Mouse (Mus musculus) T-cell, adult 2 months (primary cell): ENCODE results near the gene Kat7.

Experiments used
- DNase-seq: peaks from one replicate; pipeline ENCODE4 v3.0.0; 2022; ENCODE audit warnings: low spot score

Gene Kat7

DNA sequence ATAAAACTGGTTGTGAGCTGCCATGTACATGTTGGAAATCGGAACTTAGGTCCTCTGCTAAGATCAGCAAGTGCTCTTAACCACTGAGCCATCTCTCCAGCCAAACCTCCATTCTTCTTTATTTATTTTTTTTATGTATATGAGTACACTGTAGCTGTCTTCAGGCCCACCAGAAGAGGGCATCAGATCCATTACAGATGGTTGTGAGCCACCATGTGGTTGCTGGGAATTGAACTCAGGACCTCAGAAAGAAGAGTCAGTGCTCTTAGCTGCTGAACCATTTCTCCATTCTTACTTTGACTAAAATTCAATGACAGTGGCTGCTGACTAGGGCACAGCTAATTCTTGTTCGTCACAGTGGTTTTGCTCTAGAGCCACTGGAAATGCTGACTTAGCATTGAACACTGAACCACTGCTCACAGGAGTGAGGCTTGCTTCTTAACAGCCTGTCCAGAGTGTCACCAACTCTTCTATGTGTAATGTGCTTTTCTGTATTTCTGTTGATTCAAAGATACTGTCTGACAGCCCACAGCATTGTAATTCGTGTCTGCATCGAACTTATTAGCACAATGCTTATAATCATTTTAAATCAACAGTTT is 30.9 kb downstream of the Kat7 start:
- no peak for DNase-seq

DNA sequence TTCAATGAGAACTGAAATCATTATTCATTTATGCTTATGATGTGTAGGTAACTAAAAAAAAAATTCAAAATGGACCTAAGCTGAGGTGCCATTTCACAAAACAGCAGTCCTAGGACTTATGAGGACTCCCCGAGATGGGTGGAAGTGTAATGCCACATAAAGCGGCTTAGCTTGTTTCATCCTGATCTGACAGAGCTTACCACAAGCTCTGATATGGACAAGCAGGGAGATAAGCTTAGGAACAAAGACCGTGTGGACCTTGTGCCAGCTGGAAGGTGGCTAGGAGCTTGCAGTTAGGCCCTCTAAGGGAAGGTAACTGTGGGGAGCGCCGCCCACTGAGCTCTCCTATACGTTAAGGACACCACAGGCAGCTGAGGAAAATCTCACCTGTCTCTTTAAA is 34.0 kb downstream of the Kat7 start:
- no peak for DNase-seq

DNA sequence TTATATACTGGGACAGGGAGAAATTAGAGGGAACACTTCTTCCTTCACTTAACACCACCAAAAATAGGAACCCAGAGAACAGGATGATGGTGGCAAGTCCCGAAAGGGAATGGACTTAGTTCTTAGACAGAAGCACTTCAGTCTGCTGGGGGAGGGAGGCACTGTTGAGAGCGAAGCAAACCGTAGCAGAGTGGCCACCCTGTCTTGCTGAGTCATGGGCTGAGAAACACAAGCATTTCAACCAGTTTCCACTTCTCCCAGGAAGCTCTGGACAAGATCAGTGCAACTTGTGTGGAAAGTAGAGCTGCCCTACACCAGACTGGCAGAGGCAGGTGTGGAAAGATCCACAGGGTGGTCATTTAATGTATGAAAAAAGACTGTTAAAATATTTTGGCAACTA is 35.4 kb downstream of the Kat7 start:
- DNase-seq, result no peak

DNA sequence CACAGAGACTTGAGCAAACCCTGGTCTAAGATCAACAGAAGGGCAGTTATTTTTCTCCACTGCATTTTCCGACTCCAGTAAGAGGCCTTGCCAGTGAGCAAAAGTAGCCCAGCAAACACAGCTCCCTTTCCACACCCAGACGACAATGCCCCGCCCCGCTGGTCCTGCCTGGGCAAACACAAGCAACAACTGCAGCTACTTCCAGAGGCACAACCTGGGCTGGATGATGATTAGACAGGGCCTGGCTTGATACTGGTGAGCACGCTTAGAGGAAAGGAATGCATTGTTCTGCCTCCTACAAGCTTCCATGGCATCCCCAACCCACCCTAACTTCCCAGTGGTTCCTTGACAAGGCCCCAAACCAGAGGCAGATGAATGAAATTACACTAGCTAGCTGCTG is 36.4 kb downstream of the Kat7 start:
- no peak for DNase-seq

DNA sequence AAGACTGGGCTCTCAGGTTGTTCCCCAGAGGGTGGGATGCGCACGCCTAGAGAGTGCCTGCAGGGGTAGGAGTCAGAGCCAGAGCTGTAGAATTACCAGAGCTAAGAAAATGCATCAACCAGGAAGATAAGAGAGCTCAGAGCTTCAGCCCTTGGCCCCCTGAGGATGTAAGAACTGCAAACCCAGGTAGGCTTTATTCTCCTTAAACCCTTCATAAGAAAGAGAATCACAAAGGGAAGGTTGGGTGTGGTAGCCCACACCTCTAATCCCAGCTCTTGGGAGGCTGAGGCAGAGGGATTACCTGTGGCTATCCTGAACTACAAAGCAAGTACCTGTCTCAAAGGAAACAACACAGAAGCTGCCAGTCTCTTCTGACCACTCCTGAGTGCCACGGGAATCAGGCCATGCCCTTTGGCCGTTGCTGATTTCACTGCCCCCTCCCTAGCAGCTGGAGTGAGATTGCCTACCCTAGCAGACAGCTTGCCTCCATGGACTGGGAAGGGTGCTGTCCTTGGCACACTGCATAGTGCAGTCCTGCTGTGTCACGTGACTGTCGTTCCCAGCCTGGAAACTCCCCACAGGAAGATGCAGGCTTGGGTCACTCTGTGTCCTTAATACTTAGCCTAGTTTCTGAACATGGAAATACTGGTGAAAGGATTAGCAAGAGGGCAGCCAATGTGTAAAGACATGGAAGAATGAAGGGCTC is 43.4 kb downstream of the Kat7 start:
- DNase-seq, result no peak

DNA sequence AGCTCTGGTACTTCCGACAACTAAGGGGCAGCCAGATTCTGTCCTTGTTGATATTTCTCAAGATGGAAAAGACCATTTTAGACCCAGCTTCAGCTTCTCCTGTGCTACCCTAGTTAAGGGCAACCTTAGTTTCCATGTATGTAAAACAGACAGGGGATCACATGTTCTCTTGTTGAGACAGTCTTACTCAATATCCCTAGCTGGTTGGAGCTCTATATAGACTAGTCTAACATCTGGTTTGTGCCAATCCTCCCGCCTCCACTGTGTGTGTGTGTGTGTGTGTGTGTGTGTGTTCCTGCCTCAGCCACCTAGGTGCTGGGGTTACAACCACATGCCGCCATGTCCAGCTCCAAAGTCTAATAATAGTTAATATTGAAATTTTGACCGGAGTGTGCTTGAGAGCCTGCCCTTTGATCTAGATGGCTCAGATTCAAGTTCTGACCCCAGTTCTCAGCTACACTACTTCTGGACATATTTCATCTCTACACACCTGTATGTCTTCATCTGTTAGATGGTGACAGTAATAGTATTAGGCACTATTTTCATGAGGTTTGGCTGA is 45.5 kb downstream of the Kat7 start:
- DNase-seq, result no peak

DNA sequence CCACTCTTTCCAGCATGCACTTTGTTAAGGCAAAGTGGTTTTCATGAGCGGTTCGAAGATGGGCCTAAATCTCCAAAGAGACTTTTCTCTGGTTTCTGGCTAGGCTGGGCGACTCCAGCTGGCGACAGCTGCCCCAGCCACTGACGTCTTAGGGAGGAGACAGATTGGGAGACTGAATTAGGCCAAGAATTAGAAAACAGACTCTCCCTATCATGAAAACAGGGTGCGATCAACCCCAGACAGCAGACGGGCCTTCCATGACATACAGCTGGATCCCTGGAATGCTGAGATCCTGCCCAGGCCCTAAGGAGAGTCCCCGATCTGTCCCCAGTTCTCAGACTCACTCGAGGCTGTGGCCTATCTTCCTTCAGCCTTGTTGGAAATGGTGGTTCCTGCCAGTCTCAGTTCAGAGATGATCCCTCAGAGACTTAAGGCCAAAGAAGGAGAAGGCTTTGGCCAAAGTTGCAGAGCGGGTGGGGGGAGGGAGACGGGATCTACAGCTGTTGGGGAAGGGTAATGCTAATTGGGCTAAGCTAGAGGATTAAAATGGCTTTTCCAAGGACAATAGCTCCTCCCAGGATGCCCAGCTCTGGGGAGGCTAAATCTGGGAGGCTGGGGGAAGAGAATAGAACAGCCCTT is 46.1 kb downstream of the Kat7 start:
- DNase-seq, result no peak

DNA sequence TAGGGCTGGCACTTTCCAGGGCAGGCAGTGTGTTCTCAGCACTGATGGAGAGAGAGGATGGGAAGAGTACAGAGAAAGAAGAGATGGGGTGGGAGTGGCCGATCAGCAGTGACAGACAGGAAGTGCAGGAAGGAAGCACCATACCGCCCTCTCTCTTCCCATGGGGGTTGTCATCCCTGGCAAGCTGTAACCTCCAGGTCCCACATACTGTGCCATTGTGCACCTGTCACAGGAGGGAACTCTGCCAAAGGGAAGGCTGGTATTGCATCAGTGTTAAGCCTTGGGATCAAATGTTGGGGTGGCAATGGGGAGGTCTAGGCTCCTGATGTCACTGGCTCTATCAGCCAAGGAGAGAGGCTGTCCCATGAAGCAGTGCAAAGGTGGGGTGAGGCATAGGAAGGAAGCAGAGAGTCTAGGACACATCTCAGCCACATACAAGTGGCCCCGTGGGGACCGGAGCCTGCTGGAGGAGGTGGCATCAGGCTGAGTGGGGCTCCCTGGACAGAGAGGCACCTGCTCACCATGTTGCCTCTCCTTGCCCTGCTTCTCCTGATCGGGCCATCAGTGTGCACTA is 48.8 kb downstream of the Kat7 start, which contains the start of gene Tac4:
Gene Tac4 (plus strand): TSS at position 352 of the 574 bp plus-strand sequence.
- peak; percentile 27 for DNase-seq

DNA sequence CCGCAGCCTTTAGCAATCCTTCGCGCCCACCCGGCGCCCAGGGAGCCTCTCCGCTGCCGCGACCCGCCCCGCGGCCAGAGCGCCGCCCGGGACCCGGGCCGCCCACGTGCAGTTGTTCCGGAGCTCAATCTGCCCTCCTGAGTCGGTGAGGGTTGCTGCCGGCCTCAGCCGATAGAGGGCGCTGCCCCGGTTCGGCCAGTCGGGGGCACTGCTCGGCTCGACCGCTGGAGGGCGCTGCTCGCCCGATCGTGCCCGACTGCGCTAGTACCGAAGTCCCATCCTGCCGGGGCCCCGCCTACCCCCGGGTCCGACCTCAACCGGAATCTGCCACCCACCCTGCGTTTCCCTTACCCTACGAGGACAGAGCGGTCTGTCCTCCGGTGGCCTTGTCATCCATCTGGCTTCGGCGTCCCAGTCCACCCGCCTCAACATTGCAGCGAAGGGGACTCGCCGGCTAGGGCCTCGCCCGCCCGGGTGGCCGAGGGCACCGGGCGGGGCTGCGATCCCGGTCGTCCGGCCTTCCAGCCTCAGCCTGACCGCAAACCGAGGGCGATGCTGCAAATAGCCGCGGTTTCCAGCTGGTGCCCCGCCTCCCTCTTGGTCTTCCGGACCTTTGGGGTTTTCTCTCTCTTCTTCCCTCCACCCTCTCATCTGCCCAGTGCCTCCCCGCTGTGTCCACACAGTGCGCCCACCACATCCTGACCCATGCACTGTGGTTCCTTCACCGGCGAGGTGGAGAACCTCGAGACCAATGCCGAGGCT is 50.8 kb downstream of the Kat7 start:
- peak; percentile 93 for DNase-seq

DNA sequence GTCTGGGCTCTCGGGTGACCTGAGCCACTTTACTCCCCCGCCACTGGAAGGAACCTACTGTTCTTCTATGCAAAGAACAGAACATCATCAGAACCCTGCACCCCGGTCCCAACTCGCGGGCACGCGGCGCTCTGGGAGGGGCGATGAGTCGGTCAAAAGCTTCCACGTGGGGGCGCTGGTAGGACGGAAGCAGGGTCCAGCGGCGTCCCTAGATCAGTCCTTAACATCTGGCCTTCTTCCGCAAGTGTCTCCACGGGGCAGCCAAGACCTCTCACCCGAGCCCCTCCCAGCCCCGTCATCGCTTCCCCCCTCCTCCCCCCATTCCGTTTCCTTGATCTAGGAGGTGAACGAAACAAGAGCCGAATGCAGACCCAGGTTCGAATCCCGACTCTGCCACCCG is 51.6 kb downstream of the Kat7 start:
- DNase-seq, result peak; percentile 65

DNA sequence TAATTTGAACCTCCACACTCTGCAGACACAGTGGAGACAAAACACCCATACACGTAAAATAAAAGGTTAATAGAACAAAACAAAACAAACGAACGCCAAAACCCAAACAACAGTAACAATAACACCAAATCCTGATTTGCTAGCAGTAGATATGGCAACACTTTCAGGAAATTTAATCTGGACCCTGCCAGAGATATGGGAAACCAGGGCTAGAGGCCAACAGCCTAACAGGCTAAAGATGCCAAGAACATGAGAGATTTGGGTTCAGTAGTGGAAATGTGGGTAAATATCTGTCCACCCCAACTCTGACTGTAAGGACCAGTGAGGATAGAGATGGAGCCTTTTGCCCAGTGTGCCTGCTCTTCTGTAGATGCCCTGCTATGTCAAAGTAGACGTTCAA is 52.1 kb downstream of the Kat7 start:
- DNase-seq, result no peak

DNA sequence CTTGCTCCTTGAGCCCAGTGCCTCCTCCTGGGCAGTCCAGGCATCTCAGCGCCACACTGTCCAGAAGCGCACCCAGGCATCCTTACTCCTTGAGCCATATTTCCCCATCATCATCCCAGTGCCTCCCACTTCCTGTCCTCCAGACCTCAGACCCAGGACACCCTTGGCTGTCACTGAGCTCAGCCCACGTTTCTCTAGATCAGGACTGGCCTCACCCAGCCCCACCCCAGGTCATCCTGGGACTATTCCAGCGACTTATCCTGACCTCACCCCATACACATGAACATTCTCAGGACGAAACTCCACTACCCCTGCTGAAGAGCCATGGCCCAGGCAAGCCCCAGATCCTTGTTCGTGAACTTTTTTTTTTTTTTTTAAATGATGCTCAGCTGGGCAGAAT is 54.3 kb downstream of the Kat7 start:
- DNase-seq, result no peak

DNA sequence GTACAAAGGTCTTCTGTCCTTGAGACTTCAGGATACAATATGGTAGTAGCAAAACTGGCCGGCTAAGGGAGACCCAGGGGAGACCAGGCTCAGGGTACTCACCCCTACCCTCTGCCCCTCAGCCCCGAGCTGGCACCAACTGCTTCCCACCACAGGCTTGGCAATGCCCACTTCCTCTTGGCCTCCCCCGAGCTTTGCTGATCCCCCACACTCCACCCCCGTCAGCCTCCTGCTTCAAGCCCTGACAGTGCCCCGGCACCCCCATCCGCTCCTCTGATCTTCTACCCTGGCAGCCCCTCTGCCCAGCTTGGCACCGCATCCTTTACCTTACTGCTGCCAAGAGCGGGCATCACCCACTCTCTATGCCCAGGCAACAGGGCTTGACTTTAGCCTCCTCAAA is 55.9 kb downstream of the Kat7 start:
- DNase-seq, result no peak

DNA sequence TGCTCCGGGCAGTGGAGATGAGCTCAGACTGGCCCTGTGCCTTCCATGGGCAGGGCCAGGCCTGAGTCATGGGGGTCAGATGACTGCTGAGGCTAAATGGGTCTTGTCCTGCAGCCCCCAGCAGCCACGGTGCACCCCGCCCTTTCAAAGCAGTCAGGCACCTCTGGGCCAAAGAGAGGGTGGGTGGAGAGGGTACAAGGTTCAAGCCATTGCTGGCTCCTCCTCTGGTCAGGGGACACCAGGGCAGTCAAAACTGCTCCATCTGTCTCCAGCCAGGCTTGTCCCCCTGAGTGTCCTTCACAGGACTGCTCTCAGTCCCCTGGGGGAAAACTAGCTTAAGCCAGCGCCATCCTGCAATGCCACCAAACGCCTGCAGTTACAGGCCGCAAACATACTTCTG is 57.9 kb downstream of the Kat7 start:
- DNase-seq, result no peak

DNA sequence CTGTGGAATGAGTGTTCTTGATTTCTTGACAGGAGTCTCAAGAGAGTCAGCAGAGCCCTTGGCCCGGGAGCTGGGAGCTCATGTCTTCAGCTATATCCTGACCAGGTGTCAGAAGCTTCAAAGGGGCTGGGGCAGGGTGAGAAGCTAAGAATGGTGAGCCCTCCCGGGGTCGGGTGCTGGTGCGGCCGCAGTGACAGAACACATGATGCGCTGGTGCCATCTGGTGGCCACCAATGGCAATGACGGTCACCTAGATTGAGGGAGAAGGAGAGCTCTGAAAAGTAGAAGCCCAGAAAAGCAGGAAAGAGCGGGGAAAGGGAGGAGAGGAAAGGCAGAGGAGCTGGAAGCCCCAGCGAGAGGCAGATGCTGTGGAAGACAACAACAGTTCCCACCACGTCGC is 58.8 kb downstream of the Kat7 start:
- peak; percentile 55 for DNase-seq

DNA sequence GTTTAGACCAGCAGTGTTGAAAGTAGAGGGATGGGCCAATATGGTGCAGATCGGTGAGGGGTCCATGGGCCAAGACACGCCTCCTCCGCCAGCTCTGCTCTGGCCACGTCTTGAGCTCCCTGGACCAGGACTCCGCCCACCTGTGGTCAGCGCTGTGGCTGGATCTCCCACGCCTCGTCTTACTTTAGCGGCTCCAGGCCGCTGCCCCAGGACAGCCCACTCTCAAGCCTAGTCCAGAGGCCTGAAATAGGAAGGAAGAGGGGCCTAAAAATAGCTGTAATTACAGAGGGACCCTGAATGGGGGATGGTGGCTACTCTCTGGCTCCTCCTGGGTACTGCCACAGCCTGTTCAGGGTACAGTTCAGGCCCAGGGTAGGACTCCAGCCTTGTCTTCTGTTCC is 59.9 kb downstream of the Kat7 start:
- DNase-seq, result no peak

DNA sequence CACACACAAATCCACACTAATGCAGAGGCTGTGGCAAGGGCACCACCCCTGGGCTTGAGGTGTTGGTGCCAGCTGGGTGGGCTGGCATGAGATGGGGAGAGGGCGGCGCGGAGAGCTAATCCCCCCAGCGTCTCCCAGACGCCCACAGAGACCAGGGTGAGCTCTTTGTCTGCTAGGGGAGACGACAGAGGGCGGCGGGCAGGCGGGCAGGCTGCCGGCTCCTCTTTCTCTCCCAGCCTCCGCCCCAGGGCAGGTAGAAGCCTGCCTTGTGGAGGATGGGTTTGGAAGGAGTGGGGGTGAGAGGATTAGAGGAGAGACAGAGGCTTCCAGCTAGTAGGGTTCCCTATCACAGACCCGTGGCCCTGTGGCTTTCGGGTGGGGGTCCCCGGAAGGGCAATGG is 63.0 kb downstream of the Kat7 start:
- DNase-seq, result no peak

DNA sequence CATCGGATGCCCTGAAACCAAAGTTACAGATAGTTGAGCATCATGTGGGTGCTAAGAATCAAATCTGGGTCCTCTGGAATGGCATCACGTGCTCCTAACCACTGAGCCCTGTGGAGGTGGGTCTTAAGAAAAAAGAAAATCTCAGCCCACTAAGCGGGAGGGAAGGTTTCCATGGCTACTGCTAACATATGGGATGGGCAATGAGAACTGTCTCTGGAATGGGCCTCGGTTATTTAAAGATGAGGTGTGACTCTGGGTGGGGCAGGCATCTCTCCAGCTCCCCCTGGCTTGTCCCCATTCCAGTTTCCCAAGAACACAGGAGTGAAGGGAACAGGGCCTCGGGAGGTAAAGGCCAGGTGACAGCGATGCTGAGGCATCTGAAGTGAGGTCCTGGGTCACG is 64.6 kb downstream of the Kat7 start:
- no peak for DNase-seq

DNA sequence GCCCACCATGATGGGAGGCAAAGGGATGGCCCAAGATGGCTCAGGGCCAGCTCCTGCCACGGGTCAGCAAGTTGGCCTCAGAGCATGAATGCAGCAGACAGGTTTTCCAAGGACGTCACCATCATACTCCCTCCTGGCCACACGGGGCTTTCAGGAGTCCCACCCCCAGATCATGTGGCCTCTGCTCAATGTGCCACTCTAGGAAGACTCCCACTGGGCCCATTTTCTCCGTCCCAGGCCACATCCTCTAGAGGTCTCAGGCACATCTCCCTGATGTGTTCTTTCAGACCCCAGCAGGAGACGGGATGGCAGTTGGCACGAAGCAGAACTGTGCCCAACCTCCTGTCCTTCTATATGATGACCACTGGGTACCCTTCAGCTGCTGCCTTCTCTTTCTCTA is 67.4 kb downstream of the Kat7 start:
- no peak for DNase-seq

DNA sequence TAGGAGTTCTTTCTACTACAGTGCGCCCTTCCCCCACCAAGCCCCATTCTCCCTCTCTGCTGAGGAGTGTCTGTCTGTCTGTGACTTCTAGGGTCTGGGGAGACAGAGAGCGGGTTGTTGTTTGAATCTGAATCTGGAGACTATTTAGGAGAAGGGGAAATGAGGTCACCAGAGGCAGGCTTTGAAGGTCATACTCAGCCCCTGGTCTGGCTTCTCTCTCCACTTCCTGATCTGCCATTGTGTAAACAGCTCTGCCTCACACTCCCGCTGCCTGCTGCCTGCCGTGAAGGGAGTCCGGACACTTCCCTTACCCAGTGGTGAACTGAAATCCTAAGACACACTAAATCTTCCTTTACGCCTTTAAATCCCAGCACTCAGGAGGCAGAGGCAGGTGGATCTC is 71.6 kb downstream of the Kat7 start:
- DNase-seq, result no peak

DNA sequence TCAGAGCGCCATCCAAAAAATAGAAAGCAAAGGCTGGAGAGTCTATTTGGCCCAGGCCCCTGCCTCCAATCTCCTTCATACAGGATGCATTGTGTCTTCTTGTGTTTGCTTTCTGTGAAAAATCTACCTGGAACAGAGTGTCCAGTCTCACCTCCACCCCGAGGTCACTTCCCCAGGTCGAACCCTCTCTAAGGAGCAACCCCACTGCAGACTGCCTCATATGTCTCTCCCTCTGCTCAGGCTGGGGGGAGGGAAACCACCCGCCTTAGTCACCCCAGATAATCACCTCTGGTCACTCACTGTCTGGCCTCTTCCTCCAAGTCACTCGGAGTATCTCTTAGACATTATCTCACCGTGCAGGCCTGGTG is 77.7 kb downstream of the Kat7 start:
- no peak for DNase-seq

DNA sequence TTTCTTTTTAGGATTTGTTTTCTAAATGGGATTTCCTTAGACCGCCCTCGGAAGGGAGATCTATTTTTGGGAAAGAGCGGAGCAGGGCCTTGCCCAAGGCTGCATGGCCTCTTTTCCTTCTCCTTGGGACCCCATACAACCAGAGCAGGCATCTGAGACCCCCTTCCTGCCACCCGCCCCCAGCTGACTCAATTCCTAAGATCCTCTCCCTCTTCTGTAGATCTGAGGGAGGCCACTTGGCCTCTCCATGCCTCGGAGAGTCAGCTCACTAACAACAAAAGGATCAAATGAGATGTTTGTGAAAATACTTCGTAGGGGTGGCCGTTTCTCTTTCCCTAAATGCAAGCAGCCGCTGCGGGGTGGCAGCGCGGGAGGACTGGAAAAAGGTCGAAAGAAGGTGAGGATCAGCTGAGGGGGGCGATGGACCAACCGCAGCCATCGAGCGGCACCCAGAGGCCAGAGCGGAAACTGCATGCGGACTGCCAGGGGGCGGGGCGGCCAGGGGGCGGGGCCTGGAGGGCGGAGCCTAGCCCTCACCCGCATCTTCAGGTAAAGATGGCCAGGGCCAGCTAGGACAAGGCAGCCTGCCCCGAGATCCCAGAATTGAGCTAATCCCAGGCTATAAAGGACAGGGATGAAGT is 78.2 kb downstream of the Kat7 start:
- peak; percentile 49 for DNase-seq
